Mouse (Mus musculus): ENCODE results near the gene Prex1.

Prex1 gene

GRCm38 (mm10) chr2:166553502-166554168, 160.0 kb downstream of the Prex1 start:
- DNase-seq, result no peak

- no peak for DNase-seq
Measured at GRCm38 (mm10) chr2:166552657-166553056, 161.0 kb downstream of the Prex1 start.

- no peak for DNase-seq
Measured at GRCm38 (mm10) chr2:166551831-166552498, 161.7 kb downstream of the Prex1 start.

GRCm38 (mm10) chr2:166549871-166550270, 163.8 kb downstream of the Prex1 start:
- DNase-seq, result no peak

- no peak for DNase-seq
Measured at GRCm38 (mm10) chr2:166549069-166549468, 164.6 kb downstream of the Prex1 start.

GRCm38 (mm10) chr2:166545580-166545979, 168.1 kb downstream of the Prex1 start:
- no peak for DNase-seq

GRCm38 (mm10) chr2:166544575-166545251, 168.9 kb downstream of the Prex1 start:
- DNase-seq, result no peak

GRCm38 (mm10) chr2:166541112-166541928, 172.3 kb downstream of the Prex1 start:
- DNase-seq, result no peak

GRCm38 (mm10) chr2:166540216-166540615, 173.4 kb downstream of the Prex1 start:
- DNase-seq, result no peak

- DNase-seq, result peak; percentile 96
Measured at GRCm38 (mm10) chr2:166536896-166537295, 176.7 kb downstream of the Prex1 start.

GRCm38 (mm10) chr2:166535519-166535918, 178.1 kb downstream of the Prex1 start:
- DNase-seq, result no peak

GRCm38 (mm10) chr2:166526204-166526603, 187.4 kb downstream of the Prex1 start:
- DNase-seq, result peak; percentile 85

- no peak for DNase-seq
Measured at GRCm38 (mm10) chr2:166523156-166523890, 190.3 kb downstream of the Prex1 start.

- DNase-seq, result peak; percentile 91
Measured at GRCm38 (mm10) chr2:166522612-166523120, 191.0 kb downstream of the Prex1 start.

- peak; percentile 97 for DNase-seq
Measured at GRCm38 (mm10) chr2:166521878-166522611, 191.6 kb downstream of the Prex1 start.

- DNase-seq, result peak; percentile 93
Measured at GRCm38 (mm10) chr2:166521461-166521860, 192.2 kb downstream of the Prex1 start.

GRCm38 (mm10) chr2:166520536-166520935, 193.1 kb downstream of the Prex1 start:
- peak; percentile 89 for DNase-seq

GRCm38 (mm10) chr2:166517392-166518174, 196.0 kb downstream of the Prex1 start:
- DNase-seq, result peak; percentile 96

- peak; percentile 64 for DNase-seq
Measured at GRCm38 (mm10) chr2:166516818-166517353, 196.7 kb downstream of the Prex1 start.
